Mouse (Mus musculus) midbrain, postnatal 0 days (tissue): Measurements from ENCODE around the gene Psen2. TPM values are rescaled to one million over a fixed set of nuclear protein-coding genes. Genes with fewer than 3 reads are reported as not detected.

ENCODE experiments used
- ATAC-seq: fragments of 200-750 bp; cut with Nextera tagmentation; 2 replicates; pipeline ENCODE4 v1.8.0; 2017; ENCODE audit warnings: moderate number of reproducible peaks, mild to moderate bottlenecking, moderate TSS enrichment, moderate library complexity; ENCODE audit not compliant: low FRiP score
- DNase-seq: peaks from one replicate; pipeline ENCODE4 v3.0.0-alpha.2; 2015; ENCODE audit warnings: low spot score
- H3K27ac ChIP-seq: fragments of 300-500 bp; sonication (generic); 2 replicates; pipeline ENCODE4 v1.5.1; 2014; ENCODE audit warnings: low read depth, mild to moderate bottlenecking, low read length, mixed read lengths
- H3K27me3 ChIP-seq: fragments of 300-500 bp; sonication (generic); 2 replicates; pipeline ENCODE4 v1.6.1; 2014; ENCODE audit warnings: low read length, control low read depth, mixed read lengths; ENCODE audit not compliant: insufficient read depth
- H3K36me3 ChIP-seq: fragments of 300-500 bp; sonication (generic); 2 replicates; pipeline ENCODE4 v1.6.1; 2014; ENCODE audit warnings: low read length, control low read depth, mixed read lengths; ENCODE audit not compliant: insufficient read depth
- H3K4me1 ChIP-seq: fragments of 300-500 bp; sonication (generic); 2 replicates; pipeline ENCODE4 v1.6.1; 2014; ENCODE audit warnings: mild to moderate bottlenecking, control low read depth, antibody characterized with exemption, low read length, mixed read lengths; ENCODE audit not compliant: insufficient read depth
- H3K4me2 ChIP-seq: fragments of 300-500 bp; sonication (generic); 2 replicates; pipeline ENCODE4 v1.6.1; 2014; ENCODE audit warnings: low read depth, mild to moderate bottlenecking, low read length, mixed read lengths; ENCODE audit not compliant: poor library complexity, severe bottlenecking
- H3K4me3 ChIP-seq: fragments of 300-500 bp; sonication (generic); 2 replicates; pipeline ENCODE4 v1.5.1; 2014; ENCODE audit warnings: low read depth, mild to moderate bottlenecking, low read length, moderate library complexity
- H3K9ac ChIP-seq: fragments of 300-500 bp; sonication (generic); replicated peaks from 2 replicates; pipeline ENCODE4 v1.6.1; 2014; ENCODE audit warnings: mild to moderate bottlenecking, low read length, moderate library complexity, mixed read lengths; ENCODE audit not compliant: poor library complexity, severe bottlenecking
- H3K9me3 ChIP-seq: fragments of 300-500 bp; sonication (generic); 2 replicates; pipeline ENCODE4 v1.6.1; 2016; ENCODE audit warnings: low read length, control low read depth
- CTCF ChIP-seq: IDR thresholded peaks from 2 replicates; pipeline ENCODE4 v1.5.1; 2016; ENCODE audit warnings: antibody characterized with exemption, mild to moderate bottlenecking
- WGBS: fragments of 180-500 bp; shearing (Covaris S2); extraction: QIAGEN DNeasy Blood & Tissue Kit; methylation state at CpG from one replicate; pipeline ENCODE4 v1.1.7; 2014; 5-methylcytosine and 5-hydroxymethylcytosine counted together
- polyA plus RNA-seq: library from polyadenylated mRNA; unstranded; fragments of >200 nt; fragmentation: Nextera tagmentation; extraction: Ambion mirVana; gene quantifications from 2 replicates; pipeline ENCODE4 v1.2.1, GENCODE M21; 2015
- total RNA-seq: library from RNA; depleted of rRNA; stranded (reverse); fragments of >200 nt; gene quantifications from 2 replicates; pipeline ENCODE4 v1.2.3, GENCODE M21; 2014

Psen2 gene
- total and polyA plus RNA-seq, 2 experiments from 2014 or later: 22.0 to 32.1 TPM

DNA sequence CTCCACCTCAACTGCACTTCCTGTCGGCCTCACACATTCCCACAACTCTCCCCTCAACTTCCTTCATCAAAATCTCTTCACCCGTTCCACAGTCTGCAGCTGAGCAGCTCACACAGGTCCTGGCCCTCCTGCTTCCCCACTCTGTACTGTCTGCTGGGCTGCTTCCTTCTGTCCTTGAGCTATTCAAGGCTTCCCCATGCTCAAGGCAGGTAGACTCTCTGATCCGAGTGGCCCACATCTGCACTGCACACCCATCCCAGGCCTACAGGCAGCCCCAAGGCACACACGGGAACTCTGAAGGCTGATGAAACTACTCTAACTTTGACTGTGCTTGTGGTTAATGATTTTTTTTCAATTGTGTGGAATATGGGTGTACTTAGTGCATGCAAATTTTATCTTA, 70.4 kb downstream of the Psen2 start:
- DNase-seq: no peak
- WGBS: 65% methylated on average over 4 of the region's 4 CpGs
- no peak overlapping the region for H3K4me2 ChIP-seq

DNA sequence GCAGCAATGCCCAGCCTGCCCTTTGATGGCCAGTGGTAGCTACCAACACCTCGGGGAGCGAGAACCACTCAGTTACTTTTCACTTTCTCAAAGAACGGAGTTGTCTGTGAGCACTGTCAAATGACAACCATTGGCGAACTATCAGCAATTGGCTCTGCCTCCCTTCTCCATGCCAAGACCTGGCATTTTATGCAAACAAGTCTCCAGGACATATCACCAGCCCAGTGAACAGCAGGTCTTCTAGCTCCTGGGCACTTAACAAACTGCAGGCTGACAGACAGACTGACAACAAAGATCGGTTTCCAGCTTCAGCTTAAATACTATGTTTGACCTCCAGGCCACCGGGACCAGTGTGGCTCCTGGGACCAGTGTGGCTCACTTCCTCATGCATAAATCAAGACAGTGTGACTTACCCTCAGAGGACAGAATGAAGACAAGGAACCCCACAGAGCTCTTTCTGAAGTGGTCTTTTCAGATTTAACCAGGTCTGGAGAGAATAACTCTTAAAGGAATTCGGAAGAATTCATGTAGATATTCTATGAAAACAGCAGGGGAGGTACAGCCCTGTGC, 71.5 kb downstream of the Psen2 start:
- no peaks in the 10 kb centered on the region for H3K9me3 ChIP-seq
- H3K36me3 ChIP-seq: no peaks in the 10 kb centered on the region
- H3K27me3 ChIP-seq: peaks cover 11% of the 10 kb centered on the region; the same call in 1 of the 2 replicates
- DNase-seq: no peak
- TF ChIP-seq CTCF: no peak
- H3K27ac ChIP-seq: no peak overlapping the region
- ATAC-seq: no peak
- WGBS: 68% methylated on average over 7 of the region's 7 CpGs
- peaks cover 6% of the 10 kb centered on the region; the same call in 1 of the 2 replicates for H3K4me1 ChIP-seq
- H3K4me2 ChIP-seq: no peak overlapping the region
- no peak overlapping the region for H3K4me3 ChIP-seq
- H3K9ac ChIP-seq: no peak overlapping the region

More for the DNA sequence above, 70.4 kb downstream of the Psen2 start:
- TF ChIP-seq CTCF: no peak
- Histone ChIP-seq H3K27ac (no peak overlapping the region), H3K4me3 (no peak overlapping the region), H3K9ac (no peak overlapping the region), H3K36me3 (no peaks in the 10 kb centered on the region), H3K9me3 (no peaks in the 10 kb centered on the region), H3K4me1 (peaks cover 6% of the 10 kb centered on the region; the same call in 1 of the 2 replicates), H3K27me3 (peaks cover 11% of the 10 kb centered on the region; the same call in 1 of the 2 replicates)
- no peak for ATAC-seq

DNA sequence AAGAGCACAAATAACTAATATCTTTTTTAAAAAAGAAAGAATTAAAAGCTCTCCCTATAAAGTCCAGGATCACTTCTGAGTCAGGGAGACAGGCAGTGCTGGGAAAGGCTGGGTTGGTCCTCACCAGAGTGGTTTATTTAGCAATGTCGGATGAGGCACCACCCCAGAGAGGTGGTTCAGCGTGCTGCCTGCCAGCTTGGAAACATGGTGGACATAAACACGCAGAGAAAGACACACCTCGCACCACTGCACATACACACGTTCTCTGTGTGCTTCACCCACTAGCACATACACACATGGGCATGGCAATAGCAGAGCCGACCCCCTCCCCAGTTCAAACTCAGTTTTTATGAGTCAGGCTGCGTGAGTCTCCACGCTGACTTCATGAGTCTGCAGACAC, 72.1 kb downstream of the Psen2 start:
- H3K9ac ChIP-seq: no peak overlapping the region
- H3K27ac ChIP-seq: no peak overlapping the region
- H3K4me2 ChIP-seq: no peak overlapping the region
- DNase-seq (no peak), ATAC-seq (no peak)
- 82% methylated on average over 8 of the region's 8 CpGs for WGBS
- TF ChIP-seq CTCF: no peak
- H3K36me3 ChIP-seq: no peaks in the 10 kb centered on the region
- peaks cover 6% of the 10 kb centered on the region; the same call in 1 of the 2 replicates for H3K4me1 ChIP-seq
- no peak overlapping the region for H3K4me3 ChIP-seq
- H3K9me3 ChIP-seq: no peaks in the 10 kb centered on the region
- peaks cover 11% of the 10 kb centered on the region; the same call in 1 of the 2 replicates for H3K27me3 ChIP-seq

GRCm38 (mm10) chr1:180188951-180189350, 74.3 kb downstream of the Psen2 start:
- no peaks in the 10 kb centered on the region for H3K9me3 ChIP-seq
- no peaks in the 10 kb centered on the region for H3K36me3 ChIP-seq
- no peak overlapping the region for H3K27ac ChIP-seq
- ATAC-seq (no peak), DNase-seq (no peak)
- H3K9ac ChIP-seq: no peak overlapping the region
- H3K27me3 ChIP-seq: peaks cover 6% of the 10 kb centered on the region; the same call in 1 of the 2 replicates
- H3K4me2 ChIP-seq: no peak overlapping the region
- H3K4me1 ChIP-seq: no peaks in the 10 kb centered on the region
- WGBS: 93% methylated on average over 4 of the region's 4 CpGs
- H3K4me3 ChIP-seq: no peak overlapping the region
- no peak for TF ChIP-seq CTCF

DNA sequence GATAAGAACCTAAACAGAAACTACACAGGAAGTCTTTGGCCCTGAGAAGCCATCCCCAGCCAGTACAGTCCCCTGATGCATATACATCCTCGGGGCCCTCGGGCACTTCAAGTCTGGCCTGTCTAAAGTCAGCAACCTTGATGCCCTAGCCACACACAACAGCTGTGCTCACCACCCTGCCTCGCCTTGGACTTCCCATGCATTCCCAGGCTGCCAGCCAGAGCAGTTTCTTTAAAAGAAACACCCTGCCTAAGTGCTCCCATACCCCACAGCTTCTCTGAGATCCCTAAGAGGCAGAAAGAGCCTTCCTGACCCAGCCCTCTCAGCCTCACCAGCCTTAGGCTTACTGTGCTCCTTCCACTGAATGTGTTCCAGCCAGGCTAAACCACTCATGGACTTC, 76.9 kb downstream of the Psen2 start:
- TF ChIP-seq CTCF: no peak
- H3K4me3 ChIP-seq: no peak overlapping the region

GRCm38 (mm10) chr1:180185877-180186276, 77.4 kb downstream of the Psen2 start:
- ATAC-seq (no peak), DNase-seq (no peak)
- Histone ChIP-seq H3K36me3 (no peaks in the 10 kb centered on the region), H3K9ac (no peak overlapping the region), H3K4me2 (no peak overlapping the region), H3K4me1 (no peaks in the 10 kb centered on the region), H3K27me3 (no peaks in the 10 kb centered on the region), H3K27ac (no peak overlapping the region), H3K4me3 (no peak overlapping the region), H3K9me3 (no peaks in the 10 kb centered on the region)
- TF ChIP-seq CTCF: 0 out of 2 replicates have a peak, but pooled peaks have one; percentile 32
- 67% methylated on average over 5 of the region's 5 CpGs for WGBS

More for the DNA sequence above, 76.9 kb downstream of the Psen2 start:
- no peak overlapping the region for H3K4me2 ChIP-seq
- H3K9me3 ChIP-seq: no peaks in the 10 kb centered on the region
- no peak for ATAC-seq
- 84% methylated on average over 3 of the region's 3 CpGs for WGBS
- no peak overlapping the region for H3K9ac ChIP-seq
- H3K4me1 ChIP-seq: no peaks in the 10 kb centered on the region
- no peaks in the 10 kb centered on the region for H3K27me3 ChIP-seq
- no peak for DNase-seq
- H3K36me3 ChIP-seq: no peaks in the 10 kb centered on the region
- no peak overlapping the region for H3K27ac ChIP-seq
